Mouse (Mus musculus) kidney, adult 8-10 months (tissue): ENCODE data around the gene Tfpi.
"Not testable (repeated sequence)": the region's sequence is repeated elsewhere in the genome, so short reads cannot be mapped to it uniquely, and the experiment has no call there.

Experiments used
- DNase-seq, 2 experiments: peaks; one replicate each; pipeline ENCODE4 v3.0.0; 2022

Gene Tfpi

GRCm38 (mm10) chr2:84473941-84474530, 2.5 kb downstream of the Tfpi start:
- DNase-seq: no peak

- DNase-seq: no peak
These were observed 9.2 kb downstream of the Tfpi start for GRCm38 (mm10) chr2:84467391-84467790.

GRCm38 (mm10) chr2:84464956-84465355, 11.6 kb downstream of the Tfpi start:
- DNase-seq: no peak

GRCm38 (mm10) chr2:84462411-84462810, 14.2 kb downstream of the Tfpi start:
- no peak for DNase-seq

- peak; percentile 8 to 12 for DNase-seq
These were observed 16.9 kb downstream of the Tfpi start for GRCm38 (mm10) chr2:84459651-84460177.

GRCm38 (mm10) chr2:84457221-84457620, 19.4 kb downstream of the Tfpi start:
- DNase-seq: no peak

- DNase-seq: peak; percentile 32 to 54
These were observed 21.3 kb downstream of the Tfpi start for GRCm38 (mm10) chr2:84455236-84455799.

GRCm38 (mm10) chr2:84454551-84455235, 21.9 kb downstream of the Tfpi start:
- DNase-seq: no peak

- DNase-seq: peak in 1 of 2 experiments; percentile 18
These were observed 22.5 kb downstream of the Tfpi start for GRCm38 (mm10) chr2:84454051-84454450.

- no peak for DNase-seq
These were observed 31.1 kb downstream of the Tfpi start for GRCm38 (mm10) chr2:84445499-84445898.

- DNase-seq: no peak
These were observed 34.6 kb downstream of the Tfpi start for GRCm38 (mm10) chr2:84441940-84442339.

GRCm38 (mm10) chr2:84429724-84430123, 46.9 kb downstream of the Tfpi start:
- DNase-seq: peak; percentile 15 to 46

- no peak for DNase-seq
These were observed 47.7 kb downstream of the Tfpi start for GRCm38 (mm10) chr2:84428836-84429235.

- no peak for DNase-seq
These were observed 50.0 kb downstream of the Tfpi start for GRCm38 (mm10) chr2:84426531-84426930.

- peak; percentile 77 to 82 for DNase-seq
These were observed 51.4 kb downstream of the Tfpi start, which contains the start of gene Calcrl for GRCm38 (mm10) chr2:84425138-84425537. Gene Calcrl, minus strand, starts transcription at chr2:84425411.

GRCm38 (mm10) chr2:84416501-84416900, 60.1 kb downstream of the Tfpi start:
- no peak for DNase-seq

- no peak for DNase-seq
These were observed 66.6 kb downstream of the Tfpi start for GRCm38 (mm10) chr2:84409796-84410592.

GRCm38 (mm10) chr2:84404834-84405233, 71.7 kb downstream of the Tfpi start:
- DNase-seq: no peak

GRCm38 (mm10) chr2:84402713-84403112, 73.9 kb downstream of the Tfpi start:
- DNase-seq: no peak

- DNase-seq: no peak
These were observed 80.0 kb downstream of the Tfpi start for GRCm38 (mm10) chr2:84396557-84396956.

GRCm38 (mm10) chr2:84393236-84393635, 83.3 kb downstream of the Tfpi start:
- DNase-seq: no peak

GRCm38 (mm10) chr2:84389075-84389474, 87.5 kb downstream of the Tfpi start:
- DNase-seq: no peak

- DNase-seq: not testable (repeated sequence)
These were observed 88.0 kb downstream of the Tfpi start for GRCm38 (mm10) chr2:84388537-84388936.
